Mouse (Mus musculus) olfactory bulb, adult 2 months (tissue): ENCODE data around the gene Mief1.

Experiments
- CTCF ChIP-seq: fragments of 200-500 bp; IDR thresholded peaks from 2 replicates; pipeline ENCODE4 v1.5.1; 2012; ENCODE audit warnings: low read depth, mild to moderate bottlenecking, low read length, moderate library complexity; ENCODE audit not compliant: insufficient read depth
- POLR2A ChIP-seq: fragments of 200-500 bp; IDR thresholded peaks from 2 replicates; pipeline ENCODE4 v1.6.1; 2012; ENCODE audit warnings: mild to moderate bottlenecking, low read depth, low read length, moderate library complexity; ENCODE audit not compliant: insufficient read depth

DNA sequence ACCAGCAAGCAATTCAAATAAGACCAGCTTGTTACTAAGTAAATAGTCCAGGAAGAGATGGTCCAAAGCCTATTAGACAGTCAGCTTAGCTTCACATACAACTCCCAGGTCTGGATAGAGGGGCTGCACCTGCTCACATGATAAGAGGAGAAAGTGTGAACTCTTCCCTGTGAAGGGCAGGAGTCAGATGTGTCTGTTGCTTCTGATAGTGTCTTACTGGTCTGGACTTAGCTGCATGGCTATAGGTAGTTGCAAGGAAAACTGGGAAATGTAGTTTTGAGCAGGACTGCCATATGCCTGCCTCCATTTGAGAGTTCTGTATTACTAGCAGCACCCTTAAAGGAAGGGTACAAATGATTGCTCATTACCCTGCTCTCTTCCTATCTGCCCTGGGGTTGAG is 20.1 kb upstream of the Mief1 start:
- TF ChIP-seq POLR2A (no peak), CTCF (no peak)
